Mouse (Mus musculus): Measurements from ENCODE around the gene Olfr714. TPM values are rescaled to one million over a fixed set of nuclear protein-coding genes. Genes with fewer than 3 reads are reported as not detected.
"Not testable (repeated sequence)": the region's sequence is repeated elsewhere in the genome, so short reads cannot be mapped to it uniquely, and the experiment has no call there.

Gene Olfr714
- not detected in 2 replicates for polyA plus RNA-seq (2015; fragmentation: Nextera tagmentation; extraction: Ambion mirVana)

DNA sequence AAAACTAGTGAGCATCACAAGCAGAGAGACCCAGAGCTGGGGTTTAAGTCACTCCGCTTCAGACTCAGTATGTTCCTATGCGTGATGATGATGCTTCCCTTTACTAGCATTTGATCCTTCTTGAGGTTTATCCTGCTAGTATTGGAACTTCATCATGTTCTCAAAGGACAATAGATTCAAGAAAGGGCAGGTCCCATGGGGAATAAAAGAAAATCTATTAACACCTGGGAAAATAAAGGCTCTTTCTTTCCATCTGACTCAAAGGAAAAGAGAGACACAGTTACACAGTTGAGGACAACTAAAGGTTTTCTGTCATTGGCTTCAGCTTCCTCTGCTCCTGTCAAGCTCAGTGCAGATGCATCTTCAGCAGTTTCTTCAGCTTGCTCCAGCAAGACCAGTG is at the start of gene Olfr714:
TSS of gene Olfr714 (plus strand) at position 301 of the 400 bp plus-strand sequence.
- no peaks in the 10 kb centered on the region for H3K36me3 ChIP-seq
- no peak within 1 kb of the TSS for H3K27ac ChIP-seq (replicated peaks)
- no peak within 1 kb of the TSS for H3K4me3 ChIP-seq (replicated peaks)
- no peaks in the 10 kb centered on the region for H3K9me3 ChIP-seq (replicated peaks)
- no peak for ATAC-seq (ENCODE audit: low FRiP score)
- H3K4me1 ChIP-seq = no peaks in the 10 kb centered on the region
- H3K27me3 ChIP-seq (replicated peaks) = no peaks in the 10 kb centered on the region
- H3K4me2 ChIP-seq = no peak within 1 kb of the TSS
- 95% methylated on average over 2 of the region's 2 CpGs for WGBS
- H3K9ac ChIP-seq (replicated peaks) = no peak within 1 kb of the TSS

DNA sequence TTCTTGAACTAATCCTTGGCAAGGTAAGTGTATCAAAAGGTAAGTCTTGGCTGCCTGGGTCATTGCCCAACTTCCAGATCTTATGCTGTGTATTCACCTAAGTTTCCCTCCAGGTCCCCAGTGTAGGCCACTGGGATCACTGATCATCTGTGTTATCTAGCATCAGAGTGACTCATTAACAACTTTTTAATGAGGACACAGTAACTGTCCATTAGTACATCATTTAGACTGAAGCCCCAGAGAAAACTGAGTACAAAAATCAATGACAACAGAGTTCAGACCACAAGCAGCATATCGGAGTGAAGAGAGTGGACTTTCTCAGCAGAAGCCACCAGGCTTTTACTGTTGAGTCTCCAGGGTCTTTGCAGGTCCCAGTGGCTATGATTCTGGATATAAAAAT is 39.9 kb upstream of the Olfr714 start, which contains the start of gene Olfr713:
TSS of gene Olfr713 (plus strand) at position 301 of the 400 bp plus-strand sequence.
- Histone ChIP-seq H3K36me3 (no peaks in the 10 kb centered on the region), H3K9ac (replicated peaks) (no peak within 1 kb of the TSS), H3K4me3 (replicated peaks) (no peak within 1 kb of the TSS), H3K4me2 (no peak within 1 kb of the TSS), H3K9me3 (replicated peaks) (no peaks in the 10 kb centered on the region), H3K4me1 (no peaks in the 10 kb centered on the region), H3K27me3 (replicated peaks) (no peaks in the 10 kb centered on the region), H3K27ac (replicated peaks) (no peak within 1 kb of the TSS)
- WGBS = 89% methylated on average over 1 of the region's 1 CpGs
- no peak for ATAC-seq (ENCODE audit: low FRiP score)

DNA sequence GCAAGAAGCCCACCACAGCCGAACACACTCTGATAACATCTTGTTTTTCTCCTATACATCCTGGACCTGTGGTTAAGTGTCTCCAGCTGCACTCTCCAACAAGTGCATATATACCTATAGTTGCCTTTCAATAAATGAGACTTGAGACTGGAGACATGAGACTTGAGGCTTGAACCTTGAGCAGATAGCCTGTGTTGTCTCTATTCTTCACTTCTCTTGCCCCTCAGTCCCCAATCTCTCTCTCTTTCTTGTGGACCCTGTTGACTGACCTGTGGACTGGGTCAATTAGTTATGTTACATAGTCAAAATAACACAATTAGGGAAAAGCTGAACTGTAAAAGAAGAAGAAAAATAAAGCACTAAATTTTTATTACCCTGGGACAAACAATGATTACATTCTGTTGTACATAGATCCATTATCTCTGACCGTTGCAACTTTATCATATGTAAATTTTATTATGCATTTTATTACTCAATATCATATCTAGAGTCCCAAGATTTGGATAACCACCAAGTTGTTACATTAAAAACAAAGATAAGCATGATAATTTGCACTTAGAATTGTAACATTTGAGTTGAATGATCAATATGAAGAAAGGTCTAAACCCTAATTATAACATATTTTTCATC is 30.7 kb upstream of the Olfr714 start:
- H3K9me3 ChIP-seq (replicated peaks) = no peaks in the 10 kb centered on the region
- ATAC-seq (ENCODE audit: low FRiP score) = no peak
- H3K4me3 ChIP-seq (replicated peaks) = no peak overlapping the region
- H3K36me3 ChIP-seq = no peaks in the 10 kb centered on the region
- WGBS = 79% methylated on average over 2 of the region's 2 CpGs
- H3K27ac ChIP-seq (replicated peaks) = no peak overlapping the region
- H3K4me2 ChIP-seq = no peak overlapping the region
- no peaks in the 10 kb centered on the region for H3K4me1 ChIP-seq
- no peak overlapping the region for H3K9ac ChIP-seq (replicated peaks)
- H3K27me3 ChIP-seq (replicated peaks) = no peaks in the 10 kb centered on the region

DNA sequence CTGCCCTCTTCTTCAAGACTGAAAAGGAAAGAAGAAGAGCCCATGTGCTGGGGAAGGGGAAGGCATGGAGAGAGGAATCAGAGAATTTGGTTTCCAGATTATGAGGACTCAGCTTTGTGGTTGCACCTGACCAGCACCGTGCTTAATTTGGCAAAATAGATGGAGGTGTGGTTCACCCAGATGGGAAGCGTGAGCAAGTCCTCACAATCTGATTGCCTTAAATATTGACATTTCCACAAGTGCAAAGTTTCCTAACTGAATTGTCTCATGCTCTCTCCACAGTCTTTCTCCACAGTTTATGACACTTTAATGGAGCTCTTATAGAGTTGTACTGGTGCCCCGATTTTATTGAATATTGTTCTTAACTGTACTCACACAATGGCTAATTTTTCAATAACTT is 27.6 kb upstream of the Olfr714 start:
- ATAC-seq (ENCODE audit: low FRiP score) = no peak
- 88% methylated on average over 3 of the region's 3 CpGs for WGBS
- no peak overlapping the region for H3K4me2 ChIP-seq

DNA sequence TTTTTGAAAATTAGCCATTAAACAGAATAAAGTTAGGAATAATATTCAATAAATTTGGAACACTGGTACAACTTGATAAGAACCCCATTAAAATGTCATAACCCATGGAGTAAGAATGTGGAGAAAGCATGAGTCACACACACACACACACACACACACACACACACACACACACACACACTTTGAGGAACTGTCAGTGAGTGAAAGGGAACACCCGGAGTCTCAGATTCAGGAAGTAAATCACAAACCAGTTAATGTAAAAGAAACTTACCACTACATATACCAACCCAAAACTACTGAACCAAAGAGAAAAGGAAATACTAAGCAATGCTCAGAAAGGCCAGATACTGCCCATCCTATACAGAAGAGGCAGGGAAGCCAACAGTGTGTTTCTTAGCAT is 26.4 kb upstream of the Olfr714 start:
- Histone ChIP-seq H3K9ac (replicated peaks) (no peak overlapping the region), H3K4me1 (no peaks in the 10 kb centered on the region), H3K4me3 (replicated peaks) (no peak overlapping the region), H3K36me3 (no peaks in the 10 kb centered on the region), H3K27ac (replicated peaks) (no peak overlapping the region), H3K27me3 (replicated peaks) (no peaks in the 10 kb centered on the region), H3K9me3 (replicated peaks) (no peaks in the 10 kb centered on the region), H3K4me2 (no peak overlapping the region)
- no peak for ATAC-seq (ENCODE audit: low FRiP score)
- WGBS = 78% methylated on average over 1 of the region's 1 CpGs

More for the DNA sequence above, 27.6 kb upstream of the Olfr714 start:
- Histone ChIP-seq H3K27ac (replicated peaks) (no peak overlapping the region), H3K4me3 (replicated peaks) (no peak overlapping the region), H3K27me3 (replicated peaks) (no peaks in the 10 kb centered on the region), H3K9ac (replicated peaks) (no peak overlapping the region), H3K36me3 (no peaks in the 10 kb centered on the region), H3K4me1 (no peaks in the 10 kb centered on the region), H3K9me3 (replicated peaks) (no peaks in the 10 kb centered on the region)

DNA sequence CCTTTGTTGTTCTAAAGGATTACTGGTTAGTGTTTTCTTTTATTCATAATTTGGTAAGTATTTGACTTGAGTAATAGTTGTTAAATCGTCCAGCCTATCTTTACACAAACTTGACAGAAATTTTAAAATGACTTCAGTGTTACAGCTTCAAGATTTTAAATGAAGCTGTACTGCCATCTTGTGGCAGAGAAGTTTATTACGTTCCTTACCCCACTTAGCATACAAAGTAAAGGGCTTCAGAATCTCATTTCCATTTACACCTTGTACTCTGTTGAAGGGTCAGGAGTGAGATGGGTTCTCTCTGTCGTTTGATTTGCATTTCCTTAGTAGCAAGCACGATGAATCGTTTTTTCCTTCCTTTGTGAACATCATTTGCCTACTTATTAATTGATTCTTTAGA is 24.9 kb upstream of the Olfr714 start:
- Histone ChIP-seq H3K27me3 (replicated peaks) (no peaks in the 10 kb centered on the region), H3K9me3 (replicated peaks) (no peaks in the 10 kb centered on the region), H3K4me2 (no peak overlapping the region), H3K4me1 (no peaks in the 10 kb centered on the region), H3K4me3 (replicated peaks) (no peak overlapping the region), H3K9ac (replicated peaks) (no peak overlapping the region), H3K36me3 (no peaks in the 10 kb centered on the region), H3K27ac (replicated peaks) (no peak overlapping the region)
- ATAC-seq (ENCODE audit: low FRiP score) = peak; percentile 79; the same call in 1 of the 2 replicates
- WGBS = 5% methylated on average over 5 of the region's 5 CpGs

DNA sequence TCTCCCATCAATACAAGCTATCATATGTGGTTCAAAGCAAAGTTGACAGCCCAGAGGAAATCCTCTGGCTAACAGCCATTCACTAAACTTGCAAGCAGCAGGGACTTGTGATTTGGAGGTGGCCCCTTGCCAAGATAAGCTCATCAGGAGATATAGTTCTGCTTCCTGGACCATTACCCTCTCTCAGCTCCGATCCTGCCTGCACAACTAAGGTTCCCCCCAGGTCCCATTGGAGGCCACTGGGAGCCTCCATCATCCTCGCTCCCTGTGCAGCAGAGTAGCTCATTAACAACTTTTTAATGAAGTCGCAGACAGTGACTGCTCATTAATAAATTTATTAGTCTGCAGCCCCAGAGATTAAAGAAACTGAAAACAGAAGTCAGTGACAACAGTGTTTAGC is 23.2 kb upstream of the Olfr714 start:
- Histone ChIP-seq H3K9ac (replicated peaks) (no peak overlapping the region), H3K4me1 (no peaks in the 10 kb centered on the region), H3K27ac (replicated peaks) (no peak overlapping the region), H3K27me3 (replicated peaks) (no peaks in the 10 kb centered on the region), H3K4me3 (replicated peaks) (no peak overlapping the region), H3K9me3 (replicated peaks) (no peaks in the 10 kb centered on the region), H3K4me2 (no peak overlapping the region), H3K36me3 (no peaks in the 10 kb centered on the region)
- ATAC-seq (ENCODE audit: low FRiP score) = 0 out of 2 replicates have a peak, but pooled peaks have one; percentile 41
- 40% methylated on average over 3 of the region's 3 CpGs for WGBS

DNA sequence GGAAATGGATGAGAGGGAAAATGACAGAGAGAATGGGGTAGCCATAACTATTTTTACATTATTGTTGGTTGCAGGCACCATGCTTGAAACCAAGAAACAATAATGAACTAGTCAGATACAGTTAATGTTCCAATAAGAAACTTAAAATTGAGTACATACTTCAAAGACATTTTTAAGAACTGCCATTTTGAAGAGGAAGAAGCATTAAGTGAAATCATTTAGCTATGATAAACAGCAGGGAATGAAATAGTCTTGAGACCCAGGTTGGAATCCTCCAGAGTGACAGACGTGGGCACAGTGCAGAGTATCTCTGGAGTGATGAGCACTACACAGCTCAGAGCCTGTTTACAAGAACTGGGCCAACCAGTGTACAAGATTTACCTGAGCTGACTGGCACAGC is 22.1 kb downstream of the Olfr714 start, which contains the start of gene Olfr17:
TSS of gene Olfr17 (plus strand) at position 301 of the 400 bp plus-strand sequence.
- Histone ChIP-seq H3K4me2 (no peak within 1 kb of the TSS), H3K4me3 (replicated peaks) (no peak within 1 kb of the TSS), H3K4me1 (no peaks in the 10 kb centered on the region), H3K9ac (replicated peaks) (no peak within 1 kb of the TSS), H3K27ac (replicated peaks) (no peak within 1 kb of the TSS), H3K36me3 (no peaks in the 10 kb centered on the region), H3K9me3 (replicated peaks) (no peaks in the 10 kb centered on the region), H3K27me3 (replicated peaks) (no peaks in the 10 kb centered on the region)
- ATAC-seq (ENCODE audit: low FRiP score) = no peak
- 58% methylated on average over 1 of the region's 1 CpGs for WGBS

DNA sequence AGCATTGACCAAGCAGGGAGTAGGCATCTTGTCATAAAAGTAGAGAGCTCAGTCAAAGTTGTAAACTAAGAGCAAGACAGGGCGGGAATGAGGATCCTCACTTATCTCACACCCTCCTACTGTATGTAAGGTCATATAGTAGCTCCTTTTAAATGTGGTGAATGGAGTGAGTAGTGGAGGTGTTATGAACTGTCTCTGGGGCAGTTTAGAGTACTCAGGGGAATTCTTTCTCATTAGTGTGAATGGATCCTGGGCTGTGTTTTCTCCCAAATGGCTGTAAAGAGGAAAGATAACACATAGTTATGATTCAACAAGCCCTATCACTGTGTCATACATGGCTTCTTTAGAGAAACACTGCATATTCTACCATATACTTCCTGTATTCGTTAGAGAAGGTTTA is 39.5 kb downstream of the Olfr714 start, which contains the start of gene Olfr715b:
TSS of gene Olfr715b (minus strand) at position 101 of the 400 bp plus-strand sequence.
- 72% methylated on average over 2 of the region's 2 CpGs for WGBS

More for the DNA sequence above, 39.5 kb downstream of the Olfr714 start, which contains the start of gene Olfr715b:
- H3K36me3 ChIP-seq; H3K4me1 ChIP-seq; H3K9ac ChIP-seq (replicated peaks); H3K4me2 ChIP-seq; H3K27ac ChIP-seq (replicated peaks); ATAC-seq (ENCODE audit: low FRiP score); H3K27me3 ChIP-seq (replicated peaks); H3K9me3 ChIP-seq (replicated peaks); H3K4me3 ChIP-seq (replicated peaks): not testable (repeated sequence)

Other genes starting within 250 kb of the Olfr714 start
- gene Olfr702, start 237.1 kb upstream of the Olfr714 start, polyA plus RNA-seq (2015; fragmentation: Nextera tagmentation; extraction: Ambion mirVana) = not detected in 2 replicates
- gene Olfr703, start 227.6 kb upstream of the Olfr714 start, polyA plus RNA-seq (2015; fragmentation: Nextera tagmentation; extraction: Ambion mirVana) = not detected in 2 replicates
- gene Olfr704, start 207.8 kb upstream of the Olfr714 start, polyA plus RNA-seq (2015; fragmentation: Nextera tagmentation; extraction: Ambion mirVana) = not detected in 2 replicates
- gene Olfr705, start 194.1 kb upstream of the Olfr714 start, polyA plus RNA-seq (2015; fragmentation: Nextera tagmentation; extraction: Ambion mirVana) = not detected in 2 replicates
- gene Olfr706, start 182.8 kb upstream of the Olfr714 start, polyA plus RNA-seq (2015; fragmentation: Nextera tagmentation; extraction: Ambion mirVana) = not detected in 2 replicates
- not detected in 2 replicates for gene Olfr707, start 169.7 kb upstream of the Olfr714 start, polyA plus RNA-seq (2015; fragmentation: Nextera tagmentation; extraction: Ambion mirVana)
- gene Olfr1532-ps1, start 163.0 kb upstream of the Olfr714 start, polyA plus RNA-seq (2015; fragmentation: Nextera tagmentation; extraction: Ambion mirVana) = not detected in 2 replicates
- gene Olfr709-ps1, start 138.8 kb upstream of the Olfr714 start, polyA plus RNA-seq (2015; fragmentation: Nextera tagmentation; extraction: Ambion mirVana) = not detected in 2 replicates
- gene Olfr710, start 122.7 kb upstream of the Olfr714 start, polyA plus RNA-seq (2015; fragmentation: Nextera tagmentation; extraction: Ambion mirVana) = not detected in 2 replicates
- not detected in 2 replicates for gene Olfr6, start 107.0 kb upstream of the Olfr714 start, polyA plus RNA-seq (2015; fragmentation: Nextera tagmentation; extraction: Ambion mirVana)
- gene Olfr711, start 95.5 kb upstream of the Olfr714 start, polyA plus RNA-seq (2015; fragmentation: Nextera tagmentation; extraction: Ambion mirVana) = not detected in 2 replicates
- gene Olfr2, start 64.9 kb upstream of the Olfr714 start, polyA plus RNA-seq (2015; fragmentation: Nextera tagmentation; extraction: Ambion mirVana) = not detected in 2 replicates
- not detected in 2 replicates for gene Olfr713, start 39.8 kb upstream of the Olfr714 start, polyA plus RNA-seq (2015; fragmentation: Nextera tagmentation; extraction: Ambion mirVana)
- gene Olfr17, start 22.2 kb downstream of the Olfr714 start, polyA plus RNA-seq (2015; fragmentation: Nextera tagmentation; extraction: Ambion mirVana) = not detected in 2 replicates
- gene Olfr715b, start 39.4 kb downstream of the Olfr714 start, polyA plus RNA-seq (2015; fragmentation: Nextera tagmentation; extraction: Ambion mirVana) = not detected in 2 replicates
- not detected in 2 replicates for gene Olfr715, start 60.1 kb downstream of the Olfr714 start, polyA plus RNA-seq (2015; fragmentation: Nextera tagmentation; extraction: Ambion mirVana)
- not detected in 2 replicates for gene Olfr716, start 67.3 kb downstream of the Olfr714 start, polyA plus RNA-seq (2015; fragmentation: Nextera tagmentation; extraction: Ambion mirVana)
- not detected in 2 replicates for gene Nlrp14, start 96.0 kb downstream of the Olfr714 start, polyA plus RNA-seq (2015; fragmentation: Nextera tagmentation; extraction: Ambion mirVana)
- gene Rbmxl2, start 138.5 kb downstream of the Olfr714 start, polyA plus RNA-seq (2015; fragmentation: Nextera tagmentation; extraction: Ambion mirVana) = not detected in 2 replicates